Mouse (Mus musculus) heart, embryonic 11.5 days (tissue): ENCODE results near the gene Coro1a. TPM values are rescaled to one million over a fixed set of nuclear protein-coding genes. Genes with fewer than 3 reads are reported as not detected.
"Not testable (repeated sequence)": the region's sequence is repeated elsewhere in the genome, so short reads cannot be mapped to it uniquely, and the experiment has no call there.

Experiments
- ATAC-seq: fragments of 200-750 bp; cut with Nextera tagmentation; replicated peaks from 2 replicates; pipeline ENCODE4 v1.8.0; 2017; ENCODE audit warnings: moderate library complexity; ENCODE audit not compliant: insufficient number of reproducible peaks, low FRiP score, low TSS enrichment
- H3K27ac ChIP-seq: fragments of 300-500 bp; sonication (generic); 2 replicates; pipeline ENCODE4 v1.5.1; 2014; ENCODE audit warnings: mild to moderate bottlenecking, low read depth, low read length
- H3K27me3 ChIP-seq: fragments of 300-500 bp; sonication (generic); 2 replicates; pipeline ENCODE4 v1.6.1; 2014; ENCODE audit warnings: mild to moderate bottlenecking, low read length, mixed read lengths; ENCODE audit not compliant: control insufficient read depth, insufficient read depth
- H3K36me3 ChIP-seq: fragments of 300-500 bp; sonication (generic); 2 replicates; pipeline ENCODE4 v1.6.1; 2014; ENCODE audit warnings: mild to moderate bottlenecking, low read length, moderate library complexity, mixed read lengths; ENCODE audit not compliant: control insufficient read depth, insufficient read depth
- H3K4me1 ChIP-seq: fragments of 300-500 bp; sonication (generic); 2 replicates; pipeline ENCODE4 v1.6.1; 2014; ENCODE audit warnings: low read length; ENCODE audit not compliant: control insufficient read depth, insufficient read depth
- H3K4me2 ChIP-seq: fragments of 300-500 bp; sonication (generic); 2 replicates; pipeline ENCODE4 v1.6.1; 2014; ENCODE audit warnings: mild to moderate bottlenecking, moderate library complexity
- H3K4me3 ChIP-seq: fragments of 300-500 bp; sonication (generic); 2 replicates; pipeline ENCODE4 v1.5.1; 2014; ENCODE audit warnings: low read depth, low read length
- H3K9ac ChIP-seq: fragments of 300-500 bp; sonication (generic); 2 replicates; pipeline ENCODE4 v1.6.1; 2014; ENCODE audit warnings: mild to moderate bottlenecking, low read depth, low read length, moderate library complexity
- H3K9me3 ChIP-seq: fragments of 300-500 bp; sonication (generic); replicated peaks from 2 replicates; pipeline ENCODE4 v1.6.1; 2016; ENCODE audit warnings: low read length; ENCODE audit not compliant: control insufficient read depth
- WGBS: fragments of 180-500 bp; shearing (Covaris S2); extraction: QIAGEN DNeasy Blood & Tissue Kit; methylation state at CpG from one replicate; pipeline ENCODE4 v1.1.7; 2014; ENCODE audit not compliant: insufficient replicate concordance; 5-methylcytosine and 5-hydroxymethylcytosine counted together
- polyA plus RNA-seq: library from polyadenylated mRNA; unstranded; fragments of >200 nt; fragmentation: Nextera tagmentation; extraction: Ambion mirVana; gene quantifications from 2 replicates; pipeline ENCODE4 v1.2.1, GENCODE M21; 2014

Gene Coro1a
- polyA plus RNA-seq, 1 experiment from 2014 or later, result 13.8 TPM

- Histone ChIP-seq H3K9me3 (no peaks in the 10 kb centered on the region), H3K9ac (peak within 1 kb of the TSS; percentile 95), H3K4me1 (peaks cover 15% of the 10 kb centered on the region), H3K4me3 (peak within 1 kb of the TSS; percentile 90), H3K4me2 (peak within 1 kb of the TSS; percentile 98), H3K27ac (peak within 1 kb of the TSS; percentile 94), H3K36me3 (peaks cover 2% of the 10 kb centered on the region; the same call in 1 of the 2 replicates), H3K27me3 (no peaks in the 10 kb centered on the region)
- WGBS, result 2% methylated on average over 31 of the region's 31 CpGs
- peak; percentile 67 for ATAC-seq
Observed at GRCm38 (mm10) chr7:126695210-126695611, 12.4 kb downstream of the Coro1a start, which contains the start of gene Bola2. TSS of gene Bola2 (plus strand) at chr7:126695401.

- peaks cover 2% of the 10 kb centered on the region; the same call in 1 of the 2 replicates for H3K36me3 ChIP-seq
- no peaks in the 10 kb centered on the region for H3K9me3 ChIP-seq
- WGBS, result 60% methylated on average over 10 of the region's 10 CpGs
- H3K4me1 ChIP-seq, result peaks cover 15% of the 10 kb centered on the region
- peak overlapping the region; percentile 98 for H3K4me2 ChIP-seq
- H3K9ac ChIP-seq, result no peak overlapping the region
- no peak for ATAC-seq
- H3K4me3 ChIP-seq, result peak overlapping the region; percentile 90
- no peaks in the 10 kb centered on the region for H3K27me3 ChIP-seq
- H3K27ac ChIP-seq, result no peak overlapping the region
Observed at GRCm38 (mm10) chr7:126694441-126695051, 13.0 kb downstream of the Coro1a start.

GRCm38 (mm10) chr7:126693781-126694180 lies 13.8 kb downstream of the Coro1a start:
- Histone ChIP-seq H3K9ac (no peak overlapping the region), H3K27me3 (no peaks in the 10 kb centered on the region), H3K9me3 (no peaks in the 10 kb centered on the region), H3K27ac (no peak overlapping the region), H3K4me1 (peaks cover 15% of the 10 kb centered on the region), H3K36me3 (peaks cover 2% of the 10 kb centered on the region; the same call in 1 of the 2 replicates), H3K4me2 (no peak overlapping the region), H3K4me3 (no peak overlapping the region)
- no peak for ATAC-seq
- 88% methylated on average over 7 of the region's 7 CpGs for WGBS

GRCm38 (mm10) chr7:126693256-126693655 lies 14.3 kb downstream of the Coro1a start:
- no peak overlapping the region for H3K9ac ChIP-seq
- peaks cover 2% of the 10 kb centered on the region; the same call in 1 of the 2 replicates for H3K36me3 ChIP-seq
- no peak for ATAC-seq
- H3K4me2 ChIP-seq, result no peak overlapping the region
- peaks cover 15% of the 10 kb centered on the region for H3K4me1 ChIP-seq
- no peak overlapping the region for H3K27ac ChIP-seq
- no peaks in the 10 kb centered on the region for H3K27me3 ChIP-seq
- no peaks in the 10 kb centered on the region for H3K9me3 ChIP-seq
- WGBS, result 34% methylated on average over 3 of the region's 3 CpGs
- no peak overlapping the region for H3K4me3 ChIP-seq

GRCm38 (mm10) chr7:126692426-126692825 lies 15.2 kb downstream of the Coro1a start:
- no peak overlapping the region for H3K4me2 ChIP-seq
- peaks cover 18% of the 10 kb centered on the region for H3K4me1 ChIP-seq
- H3K4me3 ChIP-seq, result no peak overlapping the region
- peaks cover 2% of the 10 kb centered on the region; the same call in 1 of the 2 replicates for H3K36me3 ChIP-seq
- no peak overlapping the region for H3K27ac ChIP-seq
- H3K9me3 ChIP-seq, result no peaks in the 10 kb centered on the region
- H3K9ac ChIP-seq, result no peak overlapping the region
- no peak for ATAC-seq
- 91% methylated on average over 26 of the region's 26 CpGs for WGBS
- H3K27me3 ChIP-seq, result no peaks in the 10 kb centered on the region

GRCm38 (mm10) chr7:126691676-126692075 lies 15.9 kb downstream of the Coro1a start:
- Histone ChIP-seq H3K4me3 (no peak overlapping the region), H3K27me3 (no peaks in the 10 kb centered on the region), H3K36me3 (peaks cover 2% of the 10 kb centered on the region; the same call in 1 of the 2 replicates), H3K27ac (no peak overlapping the region), H3K4me2 (no peak overlapping the region), H3K4me1 (peaks cover 21% of the 10 kb centered on the region), H3K9ac (no peak overlapping the region), H3K9me3 (no peaks in the 10 kb centered on the region)
- ATAC-seq, result no peak
- 94% methylated on average over 4 of the region's 5 CpGs for WGBS

GRCm38 (mm10) chr7:126690737-126691136 lies 16.9 kb downstream of the Coro1a start:
- H3K27ac ChIP-seq, result no peak overlapping the region
- H3K4me2 ChIP-seq, result no peak overlapping the region
- peaks cover 18% of the 10 kb centered on the region for H3K4me1 ChIP-seq
- no peak overlapping the region for H3K4me3 ChIP-seq
- H3K9ac ChIP-seq, result no peak overlapping the region
- no peak for ATAC-seq
- no peaks in the 10 kb centered on the region for H3K9me3 ChIP-seq
- 83% methylated on average over 3 of the region's 3 CpGs for WGBS
- H3K27me3 ChIP-seq, result no peaks in the 10 kb centered on the region
- H3K36me3 ChIP-seq, result peaks cover 2% of the 10 kb centered on the region; the same call in 1 of the 2 replicates

GRCm38 (mm10) chr7:126689021-126689420 lies 18.6 kb downstream of the Coro1a start:
- no peak overlapping the region for H3K9ac ChIP-seq
- no peak overlapping the region for H3K4me2 ChIP-seq
- peaks cover 13% of the 10 kb centered on the region for H3K4me1 ChIP-seq
- no peak for ATAC-seq
- no peak overlapping the region for H3K27ac ChIP-seq
- no peak overlapping the region for H3K4me3 ChIP-seq
- peaks cover 2% of the 10 kb centered on the region; the same call in 1 of the 2 replicates for H3K36me3 ChIP-seq
- H3K9me3 ChIP-seq, result no peaks in the 10 kb centered on the region
- H3K27me3 ChIP-seq, result no peaks in the 10 kb centered on the region
- WGBS, result 84% methylated on average over 3 of the region's 3 CpGs

- peaks cover 13% of the 10 kb centered on the region for H3K4me1 ChIP-seq
- not testable (repeated sequence) for H3K9me3 ChIP-seq, H3K9ac ChIP-seq, H3K4me3 ChIP-seq, ATAC-seq, H3K36me3 ChIP-seq, H3K27me3 ChIP-seq, H3K27ac ChIP-seq, H3K4me2 ChIP-seq
- WGBS, result 74% methylated on average over 4 of the region's 4 CpGs
Observed at GRCm38 (mm10) chr7:126688156-126688555, 19.4 kb downstream of the Coro1a start.
